Mouse (Mus musculus): ENCODE data around the gene Sft2d1.

DNA sequence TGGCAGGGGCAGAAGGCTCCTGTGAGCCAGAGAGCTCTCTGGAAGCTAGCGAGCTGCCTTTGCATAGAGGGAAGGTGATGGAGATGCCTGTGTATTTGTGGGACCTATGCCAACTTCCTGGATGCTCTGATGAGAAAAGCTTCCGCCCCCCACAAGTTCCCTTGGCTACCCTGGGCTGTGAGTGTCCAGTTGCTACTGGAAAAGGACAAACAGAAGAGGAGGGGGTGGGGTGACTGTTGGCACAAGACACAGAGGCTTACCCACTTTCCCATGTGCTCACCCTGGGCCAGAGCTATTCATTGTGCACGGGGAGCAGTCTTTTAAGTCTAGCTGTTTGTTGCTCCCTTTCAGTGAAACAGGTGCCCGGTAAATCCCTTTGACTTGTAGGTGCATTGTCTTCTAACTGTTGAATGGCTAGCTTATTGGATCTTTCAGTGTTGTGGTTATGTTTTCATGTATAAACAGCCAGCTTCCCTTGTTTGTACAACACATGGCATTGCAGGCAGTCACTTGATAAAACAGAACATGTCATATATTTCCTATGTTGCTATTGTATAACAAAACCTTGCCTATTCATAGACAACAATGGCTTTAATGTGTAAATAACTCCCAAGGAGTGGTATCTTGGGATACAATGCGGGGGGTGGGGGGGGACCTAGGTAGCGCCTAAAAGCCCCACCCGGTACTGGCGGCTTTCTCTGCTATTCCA is 28.9 kb downstream of the Sft2d1 start:
- TF ChIP-seq CTCF (IDR thresholded peaks at IDR 0.05; ENCODE audit: control insufficient read depth, insufficient read depth, low read length) (no peak), POLR2A (IDR thresholded peaks at IDR 0.05; ENCODE audit: borderline replicate concordance, control insufficient read depth, low read depth, low read length) (no peak)

Measured in bone marrow, adult 2 months (tissue).